Mouse (Mus musculus): ENCODE results near the gene Olfr689. TPM values are rescaled to one million over a fixed set of nuclear protein-coding genes. Genes with fewer than 3 reads are reported as not detected.
"Not testable (repeated sequence)": the region's sequence is repeated elsewhere in the genome, so short reads cannot be mapped to it uniquely, and the experiment has no call there.

Olfr689 gene
- polyA plus RNA-seq, 1 experiment from 2014 or later: not detected

GRCm38 (mm10) chr7:105356487-105356886 is 45.5 kb downstream of the Olfr689 start:
- H3K9me3 ChIP-seq (replicated peaks; ENCODE audit: control insufficient read depth, low read length); H3K4me1 ChIP-seq (ENCODE audit: control insufficient read depth, low read depth, low read length): not testable (repeated sequence)

GRCm38 (mm10) chr7:105361713-105362112 is 50.7 kb downstream of the Olfr689 start:
- no peak overlapping the region for H3K4me3 ChIP-seq (ENCODE audit: low read depth, low read length)
- H3K27ac ChIP-seq (ENCODE audit: low read length): no peak overlapping the region
- no peaks in the 10 kb centered on the region for H3K9me3 ChIP-seq (replicated peaks; ENCODE audit: control insufficient read depth, low read length)
- no peak overlapping the region for H3K4me2 ChIP-seq (ENCODE audit: low read depth, low read length)
- ATAC-seq (ENCODE audit: low read depth): no peak
- H3K9ac ChIP-seq (ENCODE audit: low read depth, low read length): no peak overlapping the region
- no peaks in the 10 kb centered on the region for H3K4me1 ChIP-seq (ENCODE audit: control insufficient read depth, low read depth, low read length)
- 59% methylated on average over 2 of the region's 2 CpGs for WGBS (ENCODE audit: insufficient replicate concordance)
- no peaks in the 10 kb centered on the region for H3K27me3 ChIP-seq (ENCODE audit: control insufficient read depth, insufficient read depth, low read depth, low read length)
- H3K36me3 ChIP-seq (ENCODE audit: control insufficient read depth, insufficient read depth): no peaks in the 10 kb centered on the region

More at GRCm38 (mm10) chr7:105356487-105356886, 45.5 kb downstream of the Olfr689 start:
- not testable (repeated sequence) for H3K27me3 ChIP-seq (ENCODE audit: control insufficient read depth, insufficient read depth, low read depth, low read length); H3K36me3 ChIP-seq (ENCODE audit: control insufficient read depth, insufficient read depth); H3K9ac ChIP-seq (ENCODE audit: low read depth, low read length); ATAC-seq (ENCODE audit: low read depth); H3K27ac ChIP-seq (ENCODE audit: low read length); H3K4me2 ChIP-seq (ENCODE audit: low read depth, low read length); H3K4me3 ChIP-seq (ENCODE audit: low read depth, low read length)
- 76% methylated on average over 1 of the region's 2 CpGs for WGBS (ENCODE audit: insufficient replicate concordance)

DNA sequence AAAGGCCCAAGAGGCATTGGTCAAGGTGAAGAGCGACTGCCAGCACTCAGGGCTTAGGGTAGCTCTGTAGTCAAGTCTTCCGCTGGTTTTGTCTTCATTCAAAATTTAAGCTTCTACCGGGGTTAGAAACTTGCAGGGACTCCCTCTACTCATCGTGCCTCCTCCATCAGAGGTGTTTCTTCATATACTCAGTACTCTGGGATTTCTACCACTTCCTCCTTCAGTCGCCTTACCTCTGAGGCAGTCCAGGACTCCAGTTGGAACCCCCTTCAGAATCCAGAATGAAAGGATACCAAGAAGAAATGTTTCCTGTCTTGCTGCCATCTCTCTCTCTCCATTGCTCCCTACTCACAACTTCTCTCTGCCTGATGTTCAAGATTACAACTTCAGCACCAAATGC is 56.3 kb downstream of the Olfr689 start:
- no peak overlapping the region for H3K4me3 ChIP-seq (ENCODE audit: low read depth, low read length)
- H3K9ac ChIP-seq (ENCODE audit: low read depth, low read length): no peak overlapping the region
- H3K36me3 ChIP-seq (ENCODE audit: control insufficient read depth, insufficient read depth): 0 out of 2 replicates have a peak, but pooled peaks cover 3% of the 10 kb centered on the region
- no peak for ATAC-seq (ENCODE audit: low read depth)
- H3K27me3 ChIP-seq (ENCODE audit: control insufficient read depth, insufficient read depth, low read depth, low read length): no peaks in the 10 kb centered on the region
- WGBS (ENCODE audit: insufficient replicate concordance): 61% methylated on average over 5 of the region's 5 CpGs
- no peak overlapping the region for H3K27ac ChIP-seq (ENCODE audit: low read length)
- H3K9me3 ChIP-seq (replicated peaks; ENCODE audit: control insufficient read depth, low read length): no peaks in the 10 kb centered on the region
- no peak overlapping the region for H3K4me2 ChIP-seq (ENCODE audit: low read depth, low read length)
- no peaks in the 10 kb centered on the region for H3K4me1 ChIP-seq (ENCODE audit: control insufficient read depth, low read depth, low read length)

GRCm38 (mm10) chr7:105367930-105368329 is 57.0 kb downstream of the Olfr689 start, which contains the start of gene Olfr692:
Gene Olfr692, plus strand, starts transcription at chr7:105368230.
- no peak within 1 kb of the TSS for H3K9ac ChIP-seq (ENCODE audit: low read depth, low read length)
- 50% methylated on average over 1 of the region's 1 CpGs for WGBS (ENCODE audit: insufficient replicate concordance)
- H3K4me3 ChIP-seq (ENCODE audit: low read depth, low read length): no peak within 1 kb of the TSS
- no peaks in the 10 kb centered on the region for H3K9me3 ChIP-seq (replicated peaks; ENCODE audit: control insufficient read depth, low read length)
- H3K27me3 ChIP-seq (ENCODE audit: control insufficient read depth, insufficient read depth, low read depth, low read length): no peaks in the 10 kb centered on the region
- ATAC-seq (ENCODE audit: low read depth): no peak
- H3K36me3 ChIP-seq (ENCODE audit: control insufficient read depth, insufficient read depth): 0 out of 2 replicates have a peak, but pooled peaks cover 3% of the 10 kb centered on the region
- H3K27ac ChIP-seq (ENCODE audit: low read length): no peak within 1 kb of the TSS
- no peak within 1 kb of the TSS for H3K4me2 ChIP-seq (ENCODE audit: low read depth, low read length)
- H3K4me1 ChIP-seq (ENCODE audit: control insufficient read depth, low read depth, low read length): no peaks in the 10 kb centered on the region

DNA sequence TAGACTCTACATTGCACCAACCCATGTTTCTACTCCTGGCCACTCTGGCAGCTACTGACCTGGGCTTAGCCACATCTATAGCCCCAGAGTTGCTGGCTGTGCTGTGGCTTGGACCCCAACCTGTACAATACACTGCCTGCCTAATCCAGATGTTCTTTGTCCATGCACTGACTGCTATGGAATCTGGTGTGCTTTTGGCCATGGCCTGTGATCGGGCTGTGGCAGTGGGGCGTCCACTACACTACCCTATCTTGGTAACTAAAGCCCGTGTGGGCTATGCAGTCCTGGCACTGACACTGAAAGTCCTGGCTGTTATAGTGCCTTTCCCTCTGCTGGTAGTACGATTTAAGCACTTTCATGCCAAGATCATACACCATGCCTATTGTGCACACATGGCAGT is 57.6 kb downstream of the Olfr689 start:
- H3K27me3 ChIP-seq (ENCODE audit: control insufficient read depth, insufficient read depth, low read depth, low read length): no peaks in the 10 kb centered on the region
- 0 out of 2 replicates have a peak, but pooled peaks cover 3% of the 10 kb centered on the region for H3K36me3 ChIP-seq (ENCODE audit: control insufficient read depth, insufficient read depth)
- 61% methylated on average over 4 of the region's 4 CpGs for WGBS (ENCODE audit: insufficient replicate concordance)
- ATAC-seq (ENCODE audit: low read depth): no peak
- H3K4me2 ChIP-seq (ENCODE audit: low read depth, low read length): no peak overlapping the region
- no peak overlapping the region for H3K9ac ChIP-seq (ENCODE audit: low read depth, low read length)
- no peak overlapping the region for H3K4me3 ChIP-seq (ENCODE audit: low read depth, low read length)
- no peaks in the 10 kb centered on the region for H3K9me3 ChIP-seq (replicated peaks; ENCODE audit: control insufficient read depth, low read length)
- peaks cover 2% of the 10 kb centered on the region; the same call in 1 of the 2 replicates for H3K4me1 ChIP-seq (ENCODE audit: control insufficient read depth, low read depth, low read length)
- no peak overlapping the region for H3K27ac ChIP-seq (ENCODE audit: low read length)

Other genes with a start within 250 kb of the Olfr689 start
- gene Olfr678, start 246.7 kb upstream of the Olfr689 start, polyA plus RNA-seq (2015; fragmentation: Nextera tagmentation; extraction: Ambion mirVana): not detected in 2 replicates
- gene Olfr679, start 230.0 kb upstream of the Olfr689 start, polyA plus RNA-seq (2015; fragmentation: Nextera tagmentation; extraction: Ambion mirVana): not detected in 2 replicates
- not detected in 2 replicates for gene Olfr680-ps1, start 218.3 kb upstream of the Olfr689 start, polyA plus RNA-seq (2015; fragmentation: Nextera tagmentation; extraction: Ambion mirVana)
- not detected in 2 replicates for gene Olfr681, start 194.3 kb upstream of the Olfr689 start, polyA plus RNA-seq (2015; fragmentation: Nextera tagmentation; extraction: Ambion mirVana)
- gene Olfr683, start 164.2 kb upstream of the Olfr689 start, polyA plus RNA-seq (2015; fragmentation: Nextera tagmentation; extraction: Ambion mirVana): not detected in 2 replicates
- not detected in 2 replicates for gene Olfr684, start 147.5 kb upstream of the Olfr689 start, polyA plus RNA-seq (2015; fragmentation: Nextera tagmentation; extraction: Ambion mirVana)
- gene Olfr685, start 125.2 kb upstream of the Olfr689 start, polyA plus RNA-seq (2015; fragmentation: Nextera tagmentation; extraction: Ambion mirVana): not detected in 2 replicates
- gene Olfr686, start 103.7 kb upstream of the Olfr689 start, polyA plus RNA-seq (2015; fragmentation: Nextera tagmentation; extraction: Ambion mirVana): not detected in 2 replicates
- gene Olfr688, start 23.1 kb upstream of the Olfr689 start, polyA plus RNA-seq (2015; fragmentation: Nextera tagmentation; extraction: Ambion mirVana): not detected in 2 replicates
- not detected in 2 replicates for gene Olfr690, start 22.9 kb downstream of the Olfr689 start, polyA plus RNA-seq (2015; fragmentation: Nextera tagmentation; extraction: Ambion mirVana)
- not detected in 2 replicates for gene Olfr691, start 31.1 kb downstream of the Olfr689 start, polyA plus RNA-seq (2015; fragmentation: Nextera tagmentation; extraction: Ambion mirVana)
- not detected in 2 replicates for gene Olfr692, start 57.1 kb downstream of the Olfr689 start, polyA plus RNA-seq (2015; fragmentation: Nextera tagmentation; extraction: Ambion mirVana)
- gene Gm5901, start 63.9 kb downstream of the Olfr689 start, polyA plus RNA-seq (2015; fragmentation: Nextera tagmentation; extraction: Ambion mirVana): not detected in 2 replicates
- gene Fam160a2, start 88.9 kb downstream of the Olfr689 start, polyA plus RNA-seq (2015; fragmentation: Nextera tagmentation; extraction: Ambion mirVana): 13.7 and 13.8 TPM in 2 replicates
- not detected in 2 replicates for gene Cnga4, start 93.4 kb downstream of the Olfr689 start, polyA plus RNA-seq (2015; fragmentation: Nextera tagmentation; extraction: Ambion mirVana)
- gene Cckbr, start 114.6 kb downstream of the Olfr689 start, polyA plus RNA-seq (2015; fragmentation: Nextera tagmentation; extraction: Ambion mirVana): not detected in 2 replicates
- gene Cavin3, start 171.1 kb downstream of the Olfr689 start, polyA plus RNA-seq (2015; fragmentation: Nextera tagmentation; extraction: Ambion mirVana): 4.0 and 5.2 TPM in 2 replicates
- 21.3 and 21.9 TPM in 2 replicates for gene Smpd1, start 243.2 kb downstream of the Olfr689 start, polyA plus RNA-seq (2015; fragmentation: Nextera tagmentation; extraction: Ambion mirVana)